Mouse (Mus musculus): ENCODE results near the gene Zfp653.

GRCm38 (mm10) chr9:22051958-22052254 is 19.3 kb downstream of the Zfp653 start, which contains the start of gene Elavl3:
- TF ChIP-seq CTCF (conservative IDR thresholded peaks at IDR 0.05; ENCODE audit: insufficient read depth, insufficient read length, low read depth, low read length) (no peak), POLR2A (IDR thresholded peaks at IDR 0.05; ENCODE audit: low read depth, low read length) (no peak)

Data from kidney, adult 2 months (tissue).